In the genomic region with DNA sequence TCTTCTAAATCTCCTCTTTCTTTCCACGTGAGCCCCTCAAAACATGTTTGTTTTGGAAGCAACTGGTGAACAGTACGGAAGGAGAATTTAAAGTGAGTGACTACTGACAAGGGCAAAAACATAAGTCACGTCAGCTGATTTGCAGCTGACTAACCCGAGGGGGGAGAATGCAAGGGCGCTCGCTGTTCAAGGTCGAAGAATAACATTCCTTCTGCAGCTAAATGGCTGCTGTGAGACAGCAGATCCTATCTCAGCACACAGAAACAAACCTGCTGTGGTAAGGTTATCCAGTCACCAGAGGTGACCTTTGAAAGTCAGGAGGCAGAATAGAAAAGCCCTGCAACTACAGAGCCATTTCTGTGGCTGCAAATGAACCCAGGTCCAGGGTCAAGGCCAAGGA, we compare ENCODE assay signal across 13 mouse cellular contexts. TPM values are rescaled to one million over a fixed set of nuclear protein-coding genes. Genes with fewer than 3 reads are reported as not detected.
DNase-seq lines count a peak whose midpoint lies in the region; ATAC-seq lines count a peak whose summit lies in the region.
"Had no signal": no experiment of that assay in that cellular context is flagged by ENCODE, and none has a peak within 500 bp of the region (broad histone marks: within the 10 kb centered on the region; RNA-seq: fewer than 3 reads in every experiment).

No protein-coding gene starts in this region.

- ATAC-seq in granulocyte monocyte progenitor cell, adult 5-6 weeks (replicated peaks; ENCODE audit: poor library complexity, severe bottlenecking) = no peak
- no peak for ATAC-seq in megakaryocyte progenitor cell, adult 5-6 weeks (replicated peaks; ENCODE audit: poor library complexity)
- ATAC-seq: forebrain, embryonic 13.5 days had no signal

- DNase-seq in heart, adult 11 months = peak; percentile 91
- DNase-seq in heart, postnatal 25 days (ENCODE audit: low spot score) = no peak
- DNase-seq in heart, adult 18-20 months = peak; percentile 29 to 57
- peak; percentile 48 to 50 for DNase-seq in heart, postnatal 10 days
- DNase-seq in kidney, postnatal 25 days = peak; percentile 72 to 87
- no peak for DNase-seq in cerebellum, adult 8-10 months
- DNase-seq: cerebellum, postnatal 14 days; liver; lung, embryonic 14.5 days; spleen, adult 18-20 months had no signal

- intact Hi-C loops in heart, postnatal 25 days (cut with DNase I) = no loop called here
- intact Hi-C loops in heart, postnatal 10 days (cut with DNase I) = no loop called here

RNA-seq across cellular contexts. Expression of a gene that starts 47.1 kb away (rescaled TPM):
- 10 to 100 TPM; 13.1 to 13.3 TPM for total RNA-seq in heart, postnatal 25 days (2021)
- total RNA-seq in heart, adult 18-20 months (2021) = 10 to 100 TPM in 1 of 2 experiments, 1 to 10 TPM in 1; 9.8 to 19.9 TPM
- total RNA-seq in heart, postnatal 10 days (2021) = 10 to 100 TPM; 18.2 to 20.2 TPM
- total RNA-seq in granulocyte monocyte progenitor cell, adult 5-6 weeks (2014; fragmentation: Nextera tagmentation) = 12.0 and 12.8 TPM in 2 replicates
- total RNA-seq in granulocyte monocyte progenitor cell, adult 5-6 weeks (2017) = 17.5 and 23.9 TPM in 2 replicates
- 14.4 and 23.3 TPM in 2 replicates for total RNA-seq in megakaryocyte progenitor cell, adult 5-6 weeks (2015)
- 15.8 and 21.4 TPM in 2 replicates for total RNA-seq in megakaryocyte progenitor cell, adult 5-6 weeks (2017)

Comparison
In these comparisons a context has a peak if more than half of its experiments do, and no peak if none do; other contexts are left out.
1. DNase-seq: peak in heart, adult 11 months (single experiment), heart, adult 18-20 months (2 of 2), heart, postnatal 10 days (2 of 2) and kidney, postnatal 25 days (2 of 2); none in heart, postnatal 25 days (single experiment) and cerebellum, adult 8-10 months (single experiment).